Mouse (Mus musculus) lung, adult 18-20 months (tissue): Measurements from ENCODE around the gene Cdc14b.
"Not testable (repeated sequence)": the region's sequence is repeated elsewhere in the genome, so short reads cannot be mapped to it uniquely, and the experiment has no call there.

Source experiments
- DNase-seq, 2 experiments: peaks; one replicate each; pipeline ENCODE4 v3.0.0; 2022; ENCODE audit warnings: mixed read lengths in 2 of 2

Gene Cdc14b

DNA sequence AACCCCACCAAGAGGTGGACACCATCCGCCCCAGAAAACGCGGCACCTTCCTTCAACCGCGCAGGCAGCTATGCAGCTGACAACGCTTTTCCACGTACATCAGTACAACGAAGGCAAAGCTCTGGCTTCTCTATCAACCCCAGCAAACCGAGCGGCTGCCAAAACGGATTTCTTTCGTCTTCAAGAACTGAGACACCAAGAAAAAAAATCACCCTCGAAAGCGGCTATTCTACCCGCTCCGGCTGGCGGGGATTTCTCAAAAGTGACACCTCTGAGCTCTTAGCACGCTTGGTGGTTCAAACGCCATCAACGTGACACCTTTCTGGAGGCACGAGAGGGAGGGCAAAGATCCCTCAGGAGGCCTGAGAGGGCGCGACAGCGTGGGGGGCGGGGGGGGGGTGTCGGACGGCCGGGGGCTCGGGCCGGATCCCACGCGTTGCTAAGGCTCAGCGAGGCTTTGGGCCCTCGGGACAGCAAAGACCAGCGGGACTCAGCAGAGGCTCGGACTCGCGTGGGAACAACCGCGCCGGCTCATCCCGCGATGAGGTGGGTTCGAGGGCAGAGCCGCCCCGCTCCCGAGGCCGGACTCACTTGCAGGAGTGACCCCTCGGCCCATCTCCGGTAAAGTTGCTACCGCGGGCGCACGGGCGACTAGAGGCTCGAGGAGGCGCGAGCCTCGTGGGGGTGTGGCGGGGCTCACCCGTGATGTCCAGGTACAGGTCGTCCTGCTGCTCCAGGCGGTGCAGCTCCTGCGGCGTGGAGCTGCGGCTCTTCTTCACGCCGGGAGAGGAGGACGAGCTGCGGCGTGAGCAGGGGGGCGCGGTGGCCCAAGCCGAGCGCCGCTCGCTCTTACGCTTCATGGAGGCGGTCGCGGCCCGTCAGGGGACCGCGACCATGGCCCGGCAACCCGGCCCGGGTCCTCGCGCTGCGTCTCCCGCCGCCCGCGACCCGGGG, 922 bp downstream of the Cdc14b start:
- peak; percentile 21 to 23 for DNase-seq

DNA sequence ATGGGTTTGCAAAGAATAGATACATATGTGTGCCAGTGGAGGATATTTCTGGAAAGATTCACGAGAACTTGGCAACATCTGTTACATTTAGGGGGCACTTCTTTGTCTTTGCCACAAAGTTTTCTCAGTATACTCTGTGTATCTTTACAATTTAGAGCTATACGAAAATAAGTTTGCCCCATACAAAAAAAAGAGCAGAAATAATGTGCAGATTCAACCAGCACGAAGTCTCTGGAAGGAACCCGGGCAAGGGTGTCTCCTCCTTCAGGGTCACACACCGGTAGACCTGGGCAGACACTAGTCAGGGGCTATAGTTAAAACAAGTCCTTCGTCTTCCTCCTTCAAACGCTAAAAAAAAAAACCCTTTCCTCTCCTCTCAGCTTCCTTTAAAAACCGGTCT, 1.7 kb downstream of the Cdc14b start:
- DNase-seq: no peak

DNA sequence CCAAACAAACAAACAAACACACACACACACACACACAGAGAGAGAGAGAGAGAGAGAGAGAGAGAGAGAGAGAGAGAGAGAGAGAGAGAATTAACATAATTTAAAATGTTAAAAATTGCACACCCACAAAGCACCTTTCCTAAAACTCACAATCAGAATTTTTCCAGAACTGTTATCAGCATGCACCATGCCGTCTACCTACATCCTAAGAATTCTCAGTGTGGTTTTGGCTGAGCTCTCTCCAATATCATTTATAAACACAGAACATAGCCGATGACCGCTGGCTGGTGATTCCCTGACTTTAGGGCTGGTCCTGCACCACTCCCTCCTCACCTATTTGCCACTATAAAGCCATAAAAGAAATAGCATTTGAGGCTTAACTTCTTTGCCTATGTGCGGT, 6.7 kb downstream of the Cdc14b start:
- DNase-seq: no peak

DNA sequence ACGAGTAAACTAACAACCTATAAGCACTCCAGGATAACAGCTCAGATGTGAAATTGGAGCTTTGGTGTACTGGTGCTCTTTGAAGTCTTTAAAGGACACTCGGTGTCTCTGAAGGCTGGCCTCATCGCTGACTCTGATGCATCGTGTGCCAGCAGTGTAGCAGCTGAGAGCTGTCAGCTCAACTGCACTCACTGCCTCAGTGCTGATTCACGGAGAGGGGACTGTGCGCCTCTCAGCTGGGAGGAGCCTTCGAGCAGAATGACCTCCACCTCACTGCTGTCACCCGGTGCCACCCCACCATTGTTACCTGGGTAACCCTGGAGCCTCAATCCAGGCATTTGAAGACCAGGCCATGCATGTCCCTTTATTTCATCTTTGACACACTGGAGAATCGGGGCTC, 7.9 kb downstream of the Cdc14b start:
- no peak for DNase-seq

DNA sequence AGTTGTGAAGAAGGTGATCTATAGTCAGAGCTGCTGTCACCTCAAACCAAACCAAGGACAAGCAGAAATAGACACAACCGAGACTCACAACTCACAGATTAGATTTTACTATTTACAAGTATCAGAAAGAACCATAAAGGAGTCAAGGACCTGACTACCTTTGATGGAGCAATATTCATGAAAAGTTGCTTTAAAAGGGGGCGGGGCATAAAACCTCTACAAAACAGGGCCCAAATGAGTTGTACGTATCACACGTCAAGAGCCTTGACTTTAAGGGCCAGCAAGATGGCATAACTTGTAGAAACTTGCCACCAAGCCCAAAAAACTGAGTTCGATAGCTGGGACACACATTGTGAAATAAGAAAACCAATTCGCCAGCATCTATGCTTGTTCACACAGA, 10.5 kb downstream of the Cdc14b start:
- no peak for DNase-seq

DNA sequence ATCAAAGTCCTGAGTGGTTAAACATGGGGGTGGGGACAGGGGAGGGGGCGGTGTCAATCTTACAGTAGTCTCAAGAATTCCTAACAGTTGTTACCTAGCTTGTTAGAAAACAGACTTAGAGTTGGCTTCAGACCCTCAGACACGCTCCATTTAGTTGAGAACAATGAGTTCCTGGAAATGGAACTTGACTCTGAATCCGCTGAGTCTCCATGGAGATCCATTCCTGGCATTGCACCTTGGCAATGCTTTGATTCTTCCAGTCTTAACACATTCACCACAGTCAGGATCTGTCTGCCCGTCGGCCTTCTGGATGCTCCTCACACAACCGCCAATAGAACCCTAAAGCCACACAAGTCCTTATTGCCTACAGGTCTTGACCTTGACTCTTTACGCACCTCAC, 15.2 kb downstream of the Cdc14b start:
- no peak for DNase-seq

DNA sequence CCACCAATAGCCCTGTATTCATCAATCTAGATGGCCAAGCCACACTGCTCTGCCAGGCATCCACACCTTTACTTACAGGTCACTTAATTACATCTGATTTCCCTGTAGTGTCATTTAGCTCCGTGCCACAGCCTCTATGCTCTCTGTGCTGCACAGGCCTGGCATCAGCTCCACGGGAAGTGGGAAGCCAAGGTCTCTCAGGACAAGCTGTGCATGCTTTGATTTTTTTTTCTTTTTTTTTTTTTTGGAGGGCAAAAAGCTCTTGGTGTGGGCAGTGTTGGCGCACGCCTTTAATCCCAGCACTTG, 16.6 kb downstream of the Cdc14b start:
- DNase-seq: no peak

DNA sequence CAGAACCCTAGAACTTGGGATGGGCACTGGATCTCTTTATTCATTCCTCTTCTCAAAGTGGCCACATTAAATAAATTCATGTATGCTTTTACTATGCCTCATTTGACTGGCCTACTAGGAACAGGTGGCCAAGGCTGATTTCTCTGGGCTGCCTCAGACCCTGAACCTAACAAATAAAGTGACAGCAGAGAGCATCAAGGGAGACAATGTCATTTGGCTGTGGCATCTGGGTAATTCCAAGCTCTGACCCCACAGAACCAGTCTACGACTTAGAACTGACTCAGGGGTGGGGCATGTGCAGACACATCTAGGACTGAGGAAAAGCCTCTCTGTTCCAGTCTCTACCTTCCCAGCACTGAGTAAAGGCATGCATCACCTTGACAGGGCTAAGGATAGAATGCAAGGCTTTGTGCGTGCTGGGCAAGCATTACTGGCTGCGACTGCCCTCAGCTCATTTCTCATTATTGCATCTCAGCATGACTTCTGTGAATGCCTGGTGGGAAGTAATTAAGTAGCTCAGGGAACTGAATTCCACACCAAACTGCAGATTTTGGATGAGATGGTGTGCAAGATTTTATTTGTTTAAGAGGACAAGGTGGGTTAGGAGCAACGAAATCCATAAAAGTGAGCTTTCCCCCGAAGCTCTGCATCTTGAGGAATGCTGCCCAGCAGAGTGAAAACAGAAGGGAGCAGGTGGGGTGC, 17.1 kb downstream of the Cdc14b start:
- DNase-seq: no peak

DNA sequence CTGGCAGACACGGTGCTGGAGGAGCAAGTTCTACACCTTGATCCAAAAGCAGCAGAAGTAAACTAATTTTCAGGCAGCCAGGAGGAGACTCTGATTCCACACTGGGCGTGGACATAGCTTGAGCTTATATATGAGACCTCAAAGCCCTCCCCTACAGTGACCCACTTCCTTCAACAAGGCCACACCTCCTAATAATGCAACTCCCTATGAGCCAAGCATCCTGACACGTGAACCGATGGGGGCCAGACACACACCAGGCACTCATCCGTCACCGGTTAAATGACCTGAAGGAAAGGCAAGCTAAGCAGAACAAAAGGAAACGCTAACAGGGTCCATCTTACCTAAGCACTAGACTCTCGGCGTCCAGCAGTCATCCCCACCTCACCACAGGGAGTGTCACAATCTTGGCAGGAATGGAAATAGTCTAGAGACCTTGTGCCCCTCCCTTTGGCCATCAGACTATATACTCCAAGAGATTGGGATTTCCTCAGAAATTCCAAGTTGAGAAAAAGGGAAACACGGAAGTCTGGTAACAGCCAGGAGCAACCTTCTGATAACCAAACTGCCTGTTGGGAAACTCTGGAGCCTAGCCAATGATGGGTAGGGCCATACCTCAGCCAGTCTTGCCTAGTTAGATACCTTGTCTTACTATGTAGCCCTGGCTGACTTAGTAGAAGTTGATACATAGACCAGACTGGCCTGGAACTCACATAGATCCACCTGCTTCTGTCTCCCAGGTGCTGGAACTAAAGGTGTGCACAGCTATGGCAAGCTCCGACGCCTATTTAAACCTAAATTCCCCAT, 17.9 kb downstream of the Cdc14b start:
- DNase-seq: peak; percentile 11 to 28

DNA sequence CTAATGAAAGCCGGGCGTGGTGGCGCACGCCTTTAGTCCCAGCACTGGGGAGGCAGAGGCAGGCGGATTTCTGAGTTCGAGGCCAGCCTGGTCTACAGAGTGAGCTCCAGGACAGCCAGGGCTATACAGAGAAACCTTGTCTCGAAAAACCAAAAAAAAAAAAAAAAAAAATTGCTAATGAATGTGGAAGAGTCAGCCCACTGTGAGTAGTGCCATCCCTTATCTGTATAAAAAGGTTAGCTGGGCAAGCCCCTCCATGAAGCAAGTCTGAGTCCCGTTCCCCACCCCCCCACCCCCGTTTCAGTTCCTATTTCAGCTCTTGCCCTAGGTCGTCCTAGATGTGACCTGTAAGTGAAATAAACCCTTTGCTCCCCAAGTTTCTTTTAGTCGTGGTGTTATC, 20.9 kb downstream of the Cdc14b start:
- DNase-seq: not testable (repeated sequence)

DNA sequence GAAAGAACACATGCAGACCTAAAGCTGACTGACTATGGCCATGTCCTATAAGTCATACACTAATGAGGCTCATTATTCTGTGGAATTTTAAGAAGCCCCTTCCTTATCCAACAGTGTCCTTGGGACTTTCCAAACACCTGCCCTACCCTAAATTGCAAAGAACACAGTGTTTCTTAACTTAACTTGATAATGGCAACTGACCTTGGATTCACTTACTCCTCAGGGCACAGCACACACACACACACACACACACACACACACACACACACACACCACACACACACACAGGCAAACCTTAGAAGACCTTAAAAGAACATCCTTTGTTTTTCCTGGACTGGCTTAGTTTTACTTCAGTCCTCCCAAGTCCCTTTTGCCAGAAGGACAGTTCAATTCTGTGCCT, 21.4 kb downstream of the Cdc14b start:
- no peak for DNase-seq

DNA sequence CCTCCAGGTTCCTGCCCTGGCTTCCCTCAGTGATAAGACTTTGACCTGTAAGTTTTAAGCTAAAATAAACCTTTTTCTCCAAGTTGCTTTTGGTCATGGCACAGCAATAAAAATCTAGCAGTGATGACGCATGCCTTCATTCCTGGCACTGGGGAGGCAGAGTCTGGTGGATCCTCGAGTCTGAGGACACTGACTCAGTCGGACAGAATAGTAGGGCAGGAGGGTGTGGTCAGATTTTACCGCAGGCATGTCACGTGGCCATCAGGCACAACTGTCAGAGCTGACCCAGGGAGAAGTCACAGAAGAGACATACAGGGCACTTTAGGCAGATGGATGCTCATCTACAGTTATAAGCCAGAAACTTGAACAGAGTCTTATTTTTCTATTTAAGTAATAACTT, 22.9 kb downstream of the Cdc14b start:
- peak; percentile 43 to 50 for DNase-seq

DNA sequence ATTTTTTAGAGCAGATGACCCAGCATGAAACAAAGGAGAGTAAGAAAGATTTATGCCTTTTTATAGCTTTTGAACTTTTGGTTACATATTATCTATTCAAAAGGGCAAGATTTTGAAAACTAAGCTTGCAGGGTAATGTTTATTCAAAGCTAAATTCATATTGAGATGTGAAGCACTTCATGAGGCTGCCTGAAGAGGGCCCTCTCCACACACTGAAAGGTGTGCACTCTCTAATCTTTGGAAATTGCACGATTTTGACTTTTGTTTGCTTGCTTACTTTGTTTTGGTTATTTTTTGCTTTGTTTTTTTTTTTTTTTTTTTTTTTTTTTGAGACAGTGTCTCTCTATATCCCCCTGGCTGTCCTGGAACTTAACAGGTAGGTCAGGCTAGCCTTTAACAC, 24.7 kb downstream of the Cdc14b start:
- DNase-seq: peak; percentile 20 to 22

DNA sequence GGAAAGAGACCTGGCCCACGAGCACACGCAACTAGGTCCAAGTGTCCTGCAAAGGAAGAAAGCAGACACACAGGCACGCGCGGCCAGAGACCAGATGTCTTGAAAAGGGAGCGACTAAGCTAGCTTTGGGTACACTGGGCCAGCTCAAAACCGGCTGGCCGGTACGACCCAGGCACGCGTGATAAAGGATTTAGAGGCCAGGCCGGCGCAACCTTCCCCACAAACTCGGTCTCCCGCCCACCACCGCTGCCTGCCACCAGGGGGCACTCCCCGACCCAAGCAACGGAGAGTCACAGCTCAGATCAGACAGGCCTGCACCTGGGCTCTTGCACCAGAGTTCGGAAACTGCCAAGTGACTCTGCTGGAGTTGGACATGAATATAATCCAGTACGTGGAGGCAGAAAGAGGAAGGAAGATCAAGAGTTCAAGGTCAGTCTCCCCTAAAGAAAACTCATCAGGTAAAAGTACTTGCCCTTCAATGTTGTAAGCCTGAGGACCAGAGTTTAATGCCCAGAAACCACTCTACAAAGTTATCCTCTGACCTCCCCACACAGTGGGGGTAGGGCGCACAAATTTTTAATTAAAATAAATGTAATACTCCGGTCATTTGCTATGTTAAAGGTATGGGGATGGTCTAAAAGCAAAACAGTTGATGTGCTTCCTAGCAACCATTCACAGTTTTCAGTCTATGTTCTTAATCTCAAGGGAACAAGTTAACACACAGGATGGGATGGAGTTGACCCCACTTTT, 26.1 kb downstream of the Cdc14b start:
- peak; percentile 88 to 92 for DNase-seq

DNA sequence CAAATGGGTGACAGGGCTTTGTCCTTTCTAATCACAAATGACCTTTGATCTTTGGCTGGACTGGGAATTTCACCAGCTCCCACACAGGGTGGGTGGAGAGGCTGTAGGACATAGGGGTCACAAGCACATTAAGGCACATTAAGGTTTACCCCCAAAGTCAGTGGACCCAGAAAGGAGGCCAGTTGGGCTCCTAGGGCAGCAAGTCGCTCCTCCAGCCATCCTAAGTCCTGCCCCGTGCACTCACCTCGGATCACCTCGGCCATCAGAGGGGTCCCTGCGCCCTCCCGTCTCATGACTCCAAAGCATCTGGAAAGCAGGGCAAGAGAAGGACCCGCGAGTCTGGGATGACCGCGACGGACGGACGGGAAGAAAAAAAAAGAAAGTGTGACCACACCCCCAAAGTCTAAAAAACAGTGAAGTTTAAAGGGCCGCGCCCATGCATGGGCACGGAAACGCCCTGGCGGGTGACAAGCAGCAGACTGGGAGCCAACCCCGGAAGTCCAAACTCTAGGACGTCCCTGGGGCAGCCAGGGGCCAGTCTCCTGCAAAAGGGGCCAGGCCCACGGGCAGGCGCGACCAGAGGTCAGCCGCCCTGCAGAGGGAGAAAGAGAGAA, 26.8 kb downstream of the Cdc14b start:
- peak; percentile 79 to 84 for DNase-seq

DNA sequence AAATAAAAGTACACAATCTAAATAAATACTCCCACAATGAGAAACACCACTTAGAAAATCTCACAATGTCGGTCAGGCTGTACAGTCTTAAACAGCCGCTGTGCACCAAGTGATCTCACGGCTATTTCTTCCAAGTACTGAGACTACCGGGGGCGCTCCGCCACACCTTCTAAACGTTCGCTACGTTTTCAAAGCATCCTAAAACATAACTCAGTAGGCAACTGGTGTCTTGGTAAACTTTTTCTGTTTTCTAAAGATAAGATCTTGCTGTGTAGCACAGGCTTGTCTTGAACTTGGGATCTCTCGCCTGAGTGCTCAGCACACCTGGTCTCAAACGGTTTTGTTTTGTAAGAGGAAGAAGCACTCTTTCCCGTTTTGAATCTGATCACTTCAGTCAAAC, 29.0 kb downstream of the Cdc14b start:
- DNase-seq: no peak

DNA sequence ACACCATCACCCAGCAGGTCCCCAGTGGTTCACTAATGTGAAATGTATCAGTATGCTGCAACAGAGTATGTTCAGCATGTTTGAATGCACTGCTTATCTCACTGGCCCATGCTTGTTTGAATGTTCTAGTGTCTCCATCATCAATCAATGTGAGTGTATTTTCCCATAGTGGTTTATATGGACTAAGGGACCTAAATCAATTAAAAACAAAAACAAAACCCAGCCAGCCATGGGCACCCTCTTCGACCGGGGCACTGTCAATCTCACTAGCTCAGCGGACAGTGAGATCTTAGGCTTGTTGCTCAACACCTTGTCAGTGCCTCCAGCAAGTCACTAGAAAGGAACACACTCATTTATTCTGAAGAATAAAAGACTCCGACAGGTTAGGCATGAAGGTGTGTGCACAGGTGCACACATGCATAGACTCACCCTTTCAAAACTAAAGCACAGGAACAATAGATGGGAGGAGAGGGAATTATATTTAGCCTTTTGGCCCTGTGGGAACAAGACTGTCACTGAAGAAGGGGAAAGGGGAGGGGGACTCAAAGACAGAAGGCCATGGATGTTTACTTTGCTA, 30.3 kb downstream of the Cdc14b start:
- DNase-seq: no peak

DNA sequence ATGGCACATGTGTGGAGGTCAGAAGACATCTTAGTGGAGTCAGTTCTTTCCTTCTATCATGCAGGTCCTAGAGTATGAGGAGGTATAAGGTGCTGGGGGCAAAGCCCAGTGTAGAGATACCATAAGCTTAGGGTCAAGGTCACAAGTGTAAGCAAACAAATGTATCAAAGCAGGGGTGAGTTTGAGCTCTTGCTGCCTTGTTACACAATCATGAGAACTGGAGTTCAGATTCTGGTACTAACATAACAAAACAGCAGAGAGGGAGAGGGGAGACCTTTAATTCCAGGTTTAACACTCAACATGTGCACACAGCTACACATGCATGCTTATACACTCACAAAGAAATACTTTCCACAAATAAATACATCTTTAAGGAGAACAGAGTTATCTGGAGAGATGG, 32.4 kb downstream of the Cdc14b start:
- no peak for DNase-seq

DNA sequence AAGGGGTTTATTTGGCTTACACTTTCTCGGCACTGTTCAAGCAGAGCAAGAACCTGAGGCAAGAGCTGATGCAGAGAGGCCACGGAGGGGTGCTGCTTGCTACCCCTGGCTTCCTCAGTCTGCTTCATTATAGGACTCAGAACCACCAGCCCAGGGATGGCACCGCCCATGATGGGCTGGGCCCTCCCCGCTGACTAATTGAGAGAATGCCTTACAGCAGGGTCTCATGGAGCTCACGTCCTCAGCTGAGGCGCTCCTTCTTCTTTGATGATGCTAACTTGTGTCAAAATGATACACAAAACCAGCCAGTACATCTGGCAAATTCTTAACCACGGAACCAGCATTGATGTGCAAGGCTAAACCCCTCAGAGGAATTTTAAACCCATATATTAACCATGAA, 34.5 kb downstream of the Cdc14b start:
- DNase-seq: no peak

DNA sequence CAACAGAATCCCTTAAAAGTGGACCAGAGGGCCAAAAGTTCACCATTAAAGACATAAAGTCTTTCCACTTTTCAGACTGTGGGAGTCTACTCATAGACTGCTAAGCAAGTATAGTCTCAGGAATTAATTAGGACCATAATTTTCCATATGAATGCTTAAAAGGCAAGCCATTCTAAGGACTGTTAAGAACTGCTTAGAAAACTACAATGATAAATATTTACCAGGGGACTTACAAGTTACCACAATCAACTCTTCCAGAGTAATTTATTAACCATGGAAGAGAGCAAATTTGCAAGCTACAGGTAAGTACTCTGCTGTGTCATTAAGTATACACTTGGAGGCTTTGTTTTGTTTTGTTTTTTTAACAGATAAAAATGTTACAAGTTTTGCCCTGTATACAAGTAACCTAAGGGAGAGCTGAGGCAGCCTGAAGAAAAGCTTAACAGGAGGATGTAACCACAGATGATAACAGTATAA, 37.4 kb downstream of the Cdc14b start:
- DNase-seq: no peak

DNA sequence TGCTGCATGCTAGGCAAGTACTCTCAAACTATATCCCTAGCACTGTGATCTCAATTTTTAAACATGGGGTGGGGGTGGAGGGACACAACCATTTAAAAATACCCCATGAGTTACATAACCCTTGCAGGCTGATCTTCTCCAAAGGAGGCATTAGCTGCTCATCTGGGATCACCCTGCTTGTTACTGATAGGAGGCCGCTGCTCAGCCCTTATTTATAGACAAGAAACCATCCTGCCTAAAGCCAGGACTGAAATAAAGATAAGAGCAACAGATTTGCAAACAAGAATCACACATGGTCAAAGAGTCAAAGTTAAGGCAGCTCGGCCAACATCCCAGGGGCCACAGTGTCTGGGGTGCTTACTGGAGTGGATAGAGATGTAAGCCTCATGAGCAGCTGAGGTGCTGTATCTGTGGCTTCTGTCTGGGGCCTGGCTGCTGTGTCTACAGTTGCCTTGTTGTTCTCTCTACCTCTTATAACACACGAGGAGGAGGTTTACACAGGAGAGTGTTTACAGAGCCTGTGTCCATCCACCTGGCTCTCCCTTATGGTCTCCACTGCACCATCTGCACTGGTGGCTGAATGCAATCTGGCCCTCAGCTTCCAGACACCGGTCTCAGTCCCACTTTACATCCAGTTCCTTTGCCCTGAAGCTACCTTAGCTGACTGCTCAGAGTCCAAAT, 38.0 kb downstream of the Cdc14b start:
- no peak for DNase-seq
